Mouse (Mus musculus) liver, embryonic 11.5 days (tissue): ENCODE results near the gene Hba-a2. TPM values are rescaled to one million over a fixed set of nuclear protein-coding genes. Genes with fewer than 3 reads are reported as not detected.
A peak's percentile ranks its signal among the peaks of the same experiment; 100 is the strongest.

Experiments
- ATAC-seq: fragments of 200-750 bp; cut with Nextera tagmentation; replicated peaks from 2 replicates; pipeline ENCODE4 v1.8.0; 2017; ENCODE audit warnings: moderate number of reproducible peaks, mild to moderate bottlenecking, moderate TSS enrichment, moderate library complexity; ENCODE audit not compliant: low FRiP score
- DNase-seq: peaks from one replicate; pipeline ENCODE4 v3.0.0-alpha.2; 2017; ENCODE audit warnings: low spot score
- H3K27ac ChIP-seq: fragments of 300-500 bp; sonication (generic); 2 replicates; pipeline ENCODE4 v1.5.1; 2014; ENCODE audit warnings: mild to moderate bottlenecking, low read depth, low read length, control low read depth
- H3K27me3 ChIP-seq: fragments of 300-500 bp; sonication (generic); replicated peaks from 2 replicates; pipeline ENCODE4 v1.6.1; 2014; ENCODE audit warnings: low read length, mixed read lengths; ENCODE audit not compliant: control insufficient read depth, insufficient read depth
- H3K36me3 ChIP-seq: fragments of 300-500 bp; sonication (generic); 2 replicates; pipeline ENCODE4 v1.6.1; 2014; ENCODE audit warnings: mild to moderate bottlenecking, low read length, moderate library complexity, mixed read lengths; ENCODE audit not compliant: control insufficient read depth, insufficient read depth
- H3K4me1 ChIP-seq: fragments of 300-500 bp; sonication (generic); replicated peaks from 2 replicates; pipeline ENCODE4 v1.6.1; 2014; ENCODE audit warnings: low read length, mixed read lengths; ENCODE audit not compliant: control insufficient read depth, insufficient read depth
- H3K4me2 ChIP-seq: fragments of 300-500 bp; sonication (generic); 2 replicates; pipeline ENCODE4 v1.6.1; 2014; ENCODE audit warnings: mild to moderate bottlenecking, control low read depth, moderate library complexity
- H3K4me3 ChIP-seq: fragments of 300-500 bp; sonication (generic); 2 replicates; pipeline ENCODE4 v1.5.1; 2014; ENCODE audit warnings: low read depth, low read length, control low read depth
- H3K9ac ChIP-seq: fragments of 300-500 bp; sonication (generic); 2 replicates; pipeline ENCODE4 v1.6.1; 2014; ENCODE audit warnings: low read depth, low read length, control low read depth
- H3K9me3 ChIP-seq: fragments of 300-500 bp; sonication (generic); 2 replicates; pipeline ENCODE4 v1.6.1; 2016; ENCODE audit warnings: low read length, inconsistent platforms, mixed read lengths; ENCODE audit not compliant: control insufficient read depth
- WGBS: fragments of 180-500 bp; shearing (Covaris S2); extraction: QIAGEN DNeasy Blood & Tissue Kit; methylation state at CpG from one replicate; pipeline ENCODE4 v1.1.7; 2014; 5-methylcytosine and 5-hydroxymethylcytosine counted together
- polyA plus RNA-seq: library from polyadenylated mRNA; unstranded; fragments of >200 nt; fragmentation: Nextera tagmentation; extraction: Ambion mirVana; gene quantifications from 2 replicates; pipeline ENCODE4 v1.2.1, GENCODE M21; 2014

Gene Hba-a2
- polyA plus RNA-seq, 1 experiment from 2014 or later = 25,282 TPM

DNA sequence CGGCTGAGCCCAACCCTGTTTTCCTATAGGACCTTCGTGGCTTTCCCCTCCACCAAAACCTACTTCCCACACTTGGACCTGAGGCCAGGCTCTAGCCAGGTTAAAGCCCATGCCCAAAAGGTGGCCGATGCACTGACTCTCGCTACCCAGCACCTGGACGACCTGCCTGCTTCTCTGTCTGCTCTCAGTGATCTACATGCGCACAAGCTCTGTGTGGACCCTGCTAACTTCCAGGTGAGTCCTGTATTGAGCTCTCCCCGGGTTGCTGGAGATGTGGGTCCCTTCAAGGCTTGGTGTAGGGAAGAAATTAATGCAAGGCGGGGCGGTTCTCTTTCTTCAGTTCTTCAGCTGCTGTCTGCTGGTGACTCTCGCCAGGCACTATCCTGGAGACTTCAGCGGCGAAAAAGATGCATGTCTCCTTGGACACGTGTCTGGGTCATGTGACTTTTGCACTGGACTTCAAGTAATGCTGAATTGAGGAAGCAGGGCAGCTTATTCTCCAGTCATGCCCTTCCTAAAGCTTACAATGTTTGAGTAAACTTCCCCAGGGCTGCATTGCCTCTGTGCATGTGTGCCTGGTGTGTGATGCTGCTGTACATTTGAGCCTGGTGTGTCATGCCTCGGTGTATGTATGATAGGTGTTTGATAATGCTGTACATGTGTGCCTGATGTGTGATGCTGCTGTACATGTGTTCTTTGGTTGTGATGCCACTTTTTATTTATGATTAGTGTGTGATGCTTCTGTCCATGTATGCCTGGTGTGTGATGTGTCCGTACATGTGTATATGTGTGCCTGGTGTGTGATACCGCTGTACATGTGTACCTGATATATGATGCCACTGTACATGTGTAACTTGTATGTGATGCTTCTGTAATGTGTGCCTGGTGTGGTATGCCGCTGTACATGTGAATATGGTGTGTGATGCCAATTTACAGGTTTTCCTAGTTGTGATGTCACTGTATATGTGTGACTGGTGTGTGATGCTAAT, 4.3 kb downstream of the Hba-a2 start:
- no peaks in the 10 kb centered on the region for H3K36me3 ChIP-seq
- no peak overlapping the region for H3K27ac ChIP-seq
- DNase-seq (no peak), ATAC-seq (no peak)
- no peak overlapping the region for H3K9ac ChIP-seq
- no peak overlapping the region for H3K4me3 ChIP-seq
- H3K4me1 ChIP-seq = no peaks in the 10 kb centered on the region
- H3K4me2 ChIP-seq = peak overlapping the region; percentile 19
- peaks cover 7% of the 10 kb centered on the region for H3K27me3 ChIP-seq
- WGBS = 49% methylated on average over 14 of the region's 17 CpGs
- H3K9me3 ChIP-seq = no peaks in the 10 kb centered on the region

DNA sequence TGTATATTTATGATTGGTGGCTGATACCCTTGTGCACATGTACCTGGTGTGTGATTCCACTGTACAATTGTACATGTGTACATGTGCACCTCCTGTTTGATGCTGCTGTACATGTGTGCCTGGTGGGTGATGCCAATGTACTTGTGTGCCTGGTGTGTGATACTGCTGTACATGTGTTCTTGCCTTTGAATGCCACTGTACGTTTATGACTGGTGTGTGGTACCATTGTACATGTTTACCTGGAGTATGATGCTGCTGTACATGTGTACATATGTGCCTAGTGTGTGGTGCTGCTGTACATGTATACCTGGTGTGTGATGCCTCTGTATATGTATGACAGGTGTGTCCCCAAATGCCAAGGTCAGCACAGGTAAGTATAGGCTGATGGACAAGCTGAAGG, 5.2 kb downstream of the Hba-a2 start:
- no peak overlapping the region for H3K27ac ChIP-seq
- H3K9me3 ChIP-seq = no peaks in the 10 kb centered on the region
- no peak for ATAC-seq
- H3K27me3 ChIP-seq = peaks cover 7% of the 10 kb centered on the region
- H3K9ac ChIP-seq = no peak overlapping the region
- no peaks in the 10 kb centered on the region for H3K4me1 ChIP-seq
- H3K36me3 ChIP-seq = no peaks in the 10 kb centered on the region
- DNase-seq = no peak
- no peak overlapping the region for H3K4me2 ChIP-seq
- WGBS = 71% methylated on average over 1 of the region's 1 CpGs
- H3K4me3 ChIP-seq = no peak overlapping the region

DNA sequence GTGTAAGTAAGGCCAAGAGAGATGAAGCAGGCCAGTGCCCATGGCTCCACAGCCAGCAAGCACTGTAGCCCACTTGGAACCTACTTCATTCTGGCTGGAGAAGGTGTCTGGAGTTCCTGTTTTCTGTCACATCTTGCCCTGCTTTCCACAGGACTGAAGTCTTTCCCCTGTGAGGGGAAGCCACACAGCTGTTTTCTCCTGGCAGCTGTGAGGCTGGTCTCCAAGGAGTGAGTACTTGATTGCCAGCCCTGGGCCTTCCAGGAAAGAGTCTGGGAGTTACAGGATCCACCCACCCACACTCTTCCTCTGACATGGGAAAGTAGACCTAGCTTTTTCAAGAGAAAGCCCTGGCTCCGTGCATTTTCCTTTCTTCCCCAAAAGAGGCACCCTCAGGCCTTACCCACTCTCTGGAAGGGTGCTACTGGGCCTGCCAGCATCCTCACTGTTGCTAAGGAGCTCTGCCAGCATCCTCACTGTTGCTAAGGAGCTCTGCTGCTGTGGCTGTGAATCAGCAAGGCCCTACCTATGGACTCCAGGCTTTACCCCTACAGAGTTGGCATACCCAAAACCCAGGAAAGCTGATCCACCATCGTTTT, 6.6 kb downstream of the Hba-a2 start:
- H3K4me2 ChIP-seq = no peak overlapping the region
- no peak overlapping the region for H3K9ac ChIP-seq
- no peaks in the 10 kb centered on the region for H3K4me1 ChIP-seq
- no peak overlapping the region for H3K4me3 ChIP-seq
- ATAC-seq (no peak), DNase-seq (no peak)
- WGBS = 44% methylated on average over 2 of the region's 2 CpGs
- H3K27ac ChIP-seq = no peak overlapping the region
- peaks cover 9% of the 10 kb centered on the region for H3K27me3 ChIP-seq
- no peaks in the 10 kb centered on the region for H3K36me3 ChIP-seq
- no peaks in the 10 kb centered on the region for H3K9me3 ChIP-seq

DNA sequence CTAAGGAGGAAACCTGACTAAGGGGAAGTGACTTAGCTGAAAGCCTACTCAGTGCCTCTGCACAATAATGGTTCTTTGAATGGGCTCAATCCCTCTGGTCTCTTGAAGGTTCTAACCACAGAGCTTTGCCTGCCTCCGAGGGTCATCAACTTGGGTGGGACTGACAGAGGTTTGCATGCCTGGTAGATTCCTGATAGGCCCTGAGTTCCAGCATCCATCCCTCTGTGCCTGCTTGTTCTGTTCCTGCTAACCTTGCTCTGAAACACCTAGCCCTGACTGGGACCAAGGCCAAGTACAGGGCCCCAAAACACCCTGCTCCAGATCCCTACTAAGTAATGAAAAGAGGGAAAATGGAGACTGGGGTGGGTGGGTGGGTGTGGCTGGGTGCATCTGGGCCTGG, 7.2 kb downstream of the Hba-a2 start:
- Histone ChIP-seq H3K4me1 (no peaks in the 10 kb centered on the region), H3K4me3 (no peak overlapping the region), H3K9me3 (no peaks in the 10 kb centered on the region), H3K27me3 (peaks cover 9% of the 10 kb centered on the region), H3K9ac (no peak overlapping the region), H3K4me2 (no peak overlapping the region), H3K27ac (no peak overlapping the region), H3K36me3 (no peaks in the 10 kb centered on the region)
- 77% methylated on average over 1 of the region's 1 CpGs for WGBS
- ATAC-seq = no peak
- no peak for DNase-seq

DNA sequence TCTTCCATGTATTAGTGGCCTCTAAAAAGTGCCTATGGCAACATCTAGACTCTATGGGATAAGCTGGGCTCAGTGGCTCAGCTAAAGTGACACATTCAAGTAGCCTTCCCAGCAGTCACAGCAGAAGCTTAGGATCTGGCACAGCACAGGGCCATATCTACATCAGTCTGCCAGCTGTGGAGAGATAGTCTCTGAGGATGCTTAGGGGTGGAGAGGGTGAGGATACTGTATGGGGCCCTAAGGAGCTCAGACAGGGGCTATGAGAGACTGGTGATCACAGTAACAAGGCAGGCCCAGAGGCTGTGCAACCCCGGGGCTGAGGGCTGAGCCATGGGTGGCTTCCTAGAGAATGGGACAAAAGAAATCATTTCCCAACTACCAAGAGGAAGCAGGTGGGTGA, 10.7 kb downstream of the Hba-a2 start:
- Histone ChIP-seq H3K27me3 (peaks cover 4% of the 10 kb centered on the region; the same call in 1 of the 2 replicates), H3K9ac (no peak overlapping the region), H3K9me3 (no peaks in the 10 kb centered on the region), H3K4me1 (no peaks in the 10 kb centered on the region), H3K4me2 (no peak overlapping the region), H3K4me3 (no peak overlapping the region), H3K36me3 (no peaks in the 10 kb centered on the region), H3K27ac (no peak overlapping the region)
- 79% methylated on average over 1 of the region's 1 CpGs for WGBS
- ATAC-seq = peak; percentile 66
- no peak for DNase-seq

DNA sequence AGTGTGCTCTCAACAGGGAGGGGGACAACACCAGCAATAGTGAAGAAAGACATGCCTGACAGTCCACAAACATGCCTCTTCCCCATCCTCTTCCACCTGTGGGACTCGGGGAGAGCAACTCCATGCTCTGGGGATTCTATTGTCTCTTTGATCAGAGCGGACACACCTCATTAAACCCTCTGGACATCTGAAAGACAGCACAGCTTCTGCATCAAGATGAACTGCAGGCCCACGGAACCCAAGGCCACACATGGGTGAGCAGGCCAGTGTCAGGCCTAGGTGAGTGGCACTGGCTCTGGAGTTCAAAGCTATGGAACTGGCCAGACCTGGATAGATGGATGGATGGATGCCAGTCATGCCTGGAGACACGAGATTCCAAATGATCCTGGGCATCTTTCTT, 13.2 kb downstream of the Hba-a2 start:
- H3K9me3 ChIP-seq = no peaks in the 10 kb centered on the region
- no peak for ATAC-seq
- no peak overlapping the region for H3K4me3 ChIP-seq
- no peak overlapping the region for H3K4me2 ChIP-seq
- no peaks in the 10 kb centered on the region for H3K36me3 ChIP-seq
- 0 out of 2 replicates have a peak, but pooled peaks cover 2% of the 10 kb centered on the region for H3K27me3 ChIP-seq
- no peak overlapping the region for H3K9ac ChIP-seq
- no peaks in the 10 kb centered on the region for H3K4me1 ChIP-seq
- H3K27ac ChIP-seq = no peak overlapping the region
- no peak for DNase-seq
- 72% methylated on average over 4 of the region's 4 CpGs for WGBS

DNA sequence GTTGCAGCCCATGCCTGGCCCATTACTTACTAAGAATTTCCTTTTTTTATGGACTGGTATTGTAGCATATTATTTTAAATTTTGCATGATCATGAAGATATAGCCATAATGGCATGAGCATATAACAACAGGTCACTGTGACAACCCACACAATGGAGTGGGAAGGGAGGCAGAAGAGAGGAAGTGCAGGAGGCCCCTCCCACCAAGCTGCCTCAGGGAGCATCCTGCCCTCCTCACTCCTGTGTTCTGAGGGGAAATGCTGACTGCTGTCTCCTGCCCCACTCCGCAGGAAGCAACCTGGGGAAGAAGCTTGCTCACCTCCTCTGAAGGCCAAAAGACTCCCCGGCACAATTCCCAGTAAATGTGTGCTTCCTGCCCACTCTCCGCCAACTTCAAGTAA, 13.6 kb downstream of the Hba-a2 start:
- Histone ChIP-seq H3K36me3 (no peaks in the 10 kb centered on the region), H3K4me1 (no peaks in the 10 kb centered on the region), H3K4me2 (no peak overlapping the region), H3K9ac (no peak overlapping the region), H3K9me3 (no peaks in the 10 kb centered on the region), H3K27me3 (0 out of 2 replicates have a peak, but pooled peaks cover 2% of the 10 kb centered on the region), H3K4me3 (no peak overlapping the region), H3K27ac (no peak overlapping the region)
- DNase-seq (no peak), ATAC-seq (no peak)
- 53% methylated on average over 3 of the region's 3 CpGs for WGBS

DNA sequence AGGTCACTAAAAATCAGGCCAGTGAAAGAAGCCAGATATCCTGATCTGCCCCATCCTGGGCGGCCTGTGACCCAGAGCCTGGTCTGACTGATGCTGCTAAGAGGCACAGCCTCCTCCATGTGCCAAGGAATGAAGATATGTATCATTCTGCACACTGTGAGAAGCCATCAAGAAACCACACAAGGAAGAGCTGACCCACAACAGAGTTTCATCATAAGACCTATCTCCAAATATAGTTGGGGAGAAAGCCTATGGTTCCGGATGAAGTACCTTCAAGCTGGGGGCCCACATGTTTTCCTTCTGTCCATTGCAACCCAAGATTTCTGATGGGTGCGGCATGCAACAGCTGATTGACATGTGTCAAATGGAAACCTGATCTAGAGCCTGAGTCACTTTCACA, 19.7 kb downstream of the Hba-a2 start:
- no peak overlapping the region for H3K27ac ChIP-seq
- no peaks in the 10 kb centered on the region for H3K4me1 ChIP-seq
- 81% methylated on average over 3 of the region's 3 CpGs for WGBS
- no peak overlapping the region for H3K4me2 ChIP-seq
- H3K9ac ChIP-seq = no peak overlapping the region
- no peaks in the 10 kb centered on the region for H3K36me3 ChIP-seq
- ATAC-seq (no peak), DNase-seq (no peak)
- no peak overlapping the region for H3K4me3 ChIP-seq
- no peaks in the 10 kb centered on the region for H3K27me3 ChIP-seq
- H3K9me3 ChIP-seq = no peaks in the 10 kb centered on the region
